Mouse (Mus musculus): ENCODE measurements around the gene Cttnbp2. TPM values are rescaled to one million over a fixed set of nuclear protein-coding genes. Genes with fewer than 3 reads are reported as not detected.

Gene Cttnbp2
- polyA plus RNA-seq, 1 experiment from 2014 or later = 0.74 TPM

Small RNA genes within 50 kb of the gene (microRNA-seq; reads per million reads assigned to microRNA genes)
- not detected for gene Gm26233
